Mouse (Mus musculus): ENCODE data around the gene L3mbtl4.

The L3mbtl4 gene

DNA sequence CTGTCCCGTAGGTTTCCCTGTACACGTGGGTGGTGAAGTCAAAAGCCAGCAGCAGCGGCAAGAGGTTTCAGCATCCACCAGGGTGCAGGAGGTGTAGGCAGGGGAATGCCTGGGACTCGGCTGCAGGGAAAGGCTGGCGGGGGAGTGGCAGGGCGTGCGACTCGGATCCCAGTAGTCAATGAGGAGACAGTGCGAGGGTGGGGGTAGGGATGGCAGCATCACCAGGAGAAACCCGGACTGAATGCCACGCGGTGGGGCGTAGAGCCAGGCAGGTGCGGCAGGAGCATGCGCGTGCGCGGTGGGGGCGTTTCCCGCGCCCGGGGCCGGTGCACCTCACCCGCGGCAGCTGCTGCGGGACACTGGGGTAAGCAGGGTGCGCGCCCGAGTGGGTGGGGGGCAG is at the start of gene L3mbtl4:
Gene L3mbtl4, plus strand, starts transcription at position 271 of the 400 bp plus-strand sequence.
- CTCF ChIA-PET: no interaction called here

DNA sequence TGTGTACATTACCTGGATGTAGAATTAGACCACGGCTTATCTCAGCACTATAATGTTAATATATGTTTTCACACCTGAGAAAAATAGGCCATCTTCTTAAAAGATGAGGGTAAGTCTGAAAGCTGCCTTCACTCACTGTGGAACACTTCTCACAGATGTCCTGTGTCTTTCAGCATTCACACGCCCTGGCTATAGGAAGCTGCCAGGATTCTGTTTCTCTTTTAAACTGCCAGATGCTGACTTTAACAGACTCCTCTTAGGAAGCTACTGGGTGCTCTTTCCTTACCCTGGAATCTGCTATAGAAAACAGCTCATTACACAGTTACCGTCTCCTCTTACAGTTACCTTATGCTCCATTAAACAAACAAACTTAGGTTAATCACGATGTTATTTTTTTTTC is 43.1 kb upstream of the L3mbtl4 start:
- CTCF ChIA-PET: no interaction called here

DNA sequence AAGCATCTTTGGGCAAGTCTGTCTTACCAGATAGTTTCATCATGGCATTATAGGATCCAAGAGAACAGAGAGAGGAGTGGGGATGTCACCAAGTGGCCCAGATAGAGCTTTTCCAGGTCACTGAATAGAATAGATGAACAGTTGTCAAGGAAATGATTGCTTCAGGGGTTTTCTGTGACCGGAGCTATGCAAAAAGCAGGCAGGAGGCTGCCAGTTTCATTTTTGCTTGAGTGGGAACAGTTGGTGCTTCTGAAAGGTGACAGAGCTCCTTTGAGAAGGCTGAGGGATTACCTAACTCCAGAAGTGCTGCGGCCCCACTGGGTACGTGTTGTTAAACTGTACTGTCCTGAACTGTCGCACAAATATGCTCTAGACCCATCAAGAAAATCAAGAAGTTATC is 38.2 kb upstream of the L3mbtl4 start:
- CTCF ChIA-PET: no interaction called here

GRCm38 (mm10) chr17:68236992-68237391 is 36.6 kb upstream of the L3mbtl4 start:
- CTCF ChIA-PET: no interaction called here

- CTCF ChIA-PET: no interaction called here
These were observed 33.4 kb upstream of the L3mbtl4 start for GRCm38 (mm10) chr17:68240171-68240570.

GRCm38 (mm10) chr17:68264835-68265557 is 8.6 kb upstream of the L3mbtl4 start:
- CTCF ChIA-PET: no interaction called here

- CTCF ChIA-PET: no interaction called here
These were observed 357 bp downstream of the L3mbtl4 start for GRCm38 (mm10) chr17:68273954-68274353.

DNA sequence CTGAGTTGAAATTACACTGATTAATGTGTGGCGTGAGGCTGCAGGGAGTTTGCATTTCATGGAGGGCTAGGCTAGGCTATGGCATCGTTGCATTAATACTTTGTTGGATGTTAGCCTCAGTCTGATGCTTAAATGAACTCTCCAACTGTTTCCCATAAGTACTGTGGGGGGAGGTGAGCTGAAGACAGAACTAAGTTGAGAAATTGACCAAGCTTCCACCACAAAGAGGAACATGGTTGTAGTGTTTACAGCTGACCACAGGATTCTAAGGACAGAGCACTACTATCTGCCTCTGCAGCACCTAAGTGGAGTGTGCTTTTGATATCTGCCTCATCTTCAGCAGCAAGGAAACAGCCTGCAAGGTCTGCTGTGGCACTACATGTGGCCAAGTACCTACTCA is 1.5 kb downstream of the L3mbtl4 start:
- CTCF ChIA-PET: no interaction called here

GRCm38 (mm10) chr17:68280915-68281314 is 7.3 kb downstream of the L3mbtl4 start:
- CTCF ChIA-PET: no interaction called here

DNA sequence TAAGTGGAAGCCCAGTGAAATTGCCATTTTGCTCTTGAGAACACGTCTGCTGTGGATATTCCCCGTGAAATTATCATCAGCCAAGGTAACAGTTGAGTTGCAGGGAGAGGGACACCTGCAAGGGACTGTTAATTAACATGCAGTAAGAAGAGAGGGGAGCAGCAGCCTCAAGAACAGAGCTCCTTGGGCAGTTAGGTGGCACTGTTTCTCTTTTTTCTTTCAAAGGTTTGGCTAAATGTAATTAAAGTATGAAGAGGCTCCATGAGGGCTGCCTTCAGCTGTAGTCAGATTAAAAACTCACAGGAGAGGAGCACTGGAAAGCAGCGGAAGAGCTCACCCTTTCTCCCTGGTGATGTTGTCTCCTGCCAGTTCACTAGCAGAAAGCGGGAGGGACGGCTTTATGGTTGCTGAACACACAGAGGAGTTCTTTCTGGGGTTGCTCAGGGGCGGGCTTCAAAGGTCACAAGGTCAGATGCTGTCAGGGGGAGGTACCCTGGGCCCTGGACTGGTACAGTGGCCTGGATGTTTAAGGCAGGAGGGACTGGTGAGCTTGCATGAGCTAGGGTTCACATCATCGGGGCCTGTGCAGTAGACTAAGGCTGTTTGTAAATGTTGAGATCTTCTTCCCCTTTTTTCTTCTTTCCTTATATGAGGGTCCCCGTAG is 11.7 kb downstream of the L3mbtl4 start:
- CTCF ChIA-PET: interaction anchor here (0.6 kb wide), 1 partner anchor 33 kb away, joined by 5 read pairs; no protein-coding TSS in a partner anchor

DNA sequence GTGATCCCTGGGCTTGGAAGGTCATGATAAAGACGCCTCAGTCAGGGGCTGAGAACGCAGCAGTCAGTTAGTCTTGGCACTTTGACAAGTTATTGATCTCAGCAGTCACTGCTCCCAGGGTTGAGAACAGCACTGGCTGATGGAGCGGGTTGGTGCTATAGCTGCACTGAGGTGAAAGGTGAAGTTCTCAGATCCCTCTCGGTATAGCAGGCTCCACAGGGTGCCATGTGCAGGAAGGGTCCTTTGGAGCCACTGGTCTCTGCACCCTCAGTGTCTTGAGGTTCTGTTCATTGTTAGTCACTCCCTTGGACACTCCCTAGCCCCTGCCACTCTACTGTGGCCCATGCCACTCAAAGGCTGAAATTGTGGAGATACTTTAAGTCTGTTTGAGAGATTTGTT is 14.5 kb downstream of the L3mbtl4 start:
- CTCF ChIA-PET: no interaction called here

GRCm38 (mm10) chr17:68288699-68289098 is 15.1 kb downstream of the L3mbtl4 start:
- CTCF ChIA-PET: no interaction called here

GRCm38 (mm10) chr17:68291713-68292364 is 18.2 kb downstream of the L3mbtl4 start:
- CTCF ChIA-PET: no interaction called here

DNA sequence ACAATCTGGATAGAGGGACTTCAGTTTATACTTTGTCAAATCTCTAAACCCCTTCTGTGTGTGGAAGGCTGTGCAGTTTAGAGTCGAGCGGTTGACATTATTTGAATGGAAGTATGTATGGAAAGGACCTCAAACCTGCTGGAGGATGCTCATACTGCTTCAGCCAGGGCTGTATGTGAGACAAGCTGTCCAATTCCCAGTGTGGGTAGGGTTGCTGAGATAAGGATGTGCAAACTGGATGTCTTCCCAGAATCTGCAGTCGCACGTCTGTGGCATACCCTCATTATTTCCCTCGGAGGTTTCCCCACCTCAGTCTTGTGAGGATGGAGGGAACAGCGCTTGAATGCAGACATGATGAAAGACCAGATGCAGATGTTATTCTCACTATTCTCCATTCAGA is 34.8 kb downstream of the L3mbtl4 start:
- CTCF ChIA-PET: no interaction called here

DNA sequence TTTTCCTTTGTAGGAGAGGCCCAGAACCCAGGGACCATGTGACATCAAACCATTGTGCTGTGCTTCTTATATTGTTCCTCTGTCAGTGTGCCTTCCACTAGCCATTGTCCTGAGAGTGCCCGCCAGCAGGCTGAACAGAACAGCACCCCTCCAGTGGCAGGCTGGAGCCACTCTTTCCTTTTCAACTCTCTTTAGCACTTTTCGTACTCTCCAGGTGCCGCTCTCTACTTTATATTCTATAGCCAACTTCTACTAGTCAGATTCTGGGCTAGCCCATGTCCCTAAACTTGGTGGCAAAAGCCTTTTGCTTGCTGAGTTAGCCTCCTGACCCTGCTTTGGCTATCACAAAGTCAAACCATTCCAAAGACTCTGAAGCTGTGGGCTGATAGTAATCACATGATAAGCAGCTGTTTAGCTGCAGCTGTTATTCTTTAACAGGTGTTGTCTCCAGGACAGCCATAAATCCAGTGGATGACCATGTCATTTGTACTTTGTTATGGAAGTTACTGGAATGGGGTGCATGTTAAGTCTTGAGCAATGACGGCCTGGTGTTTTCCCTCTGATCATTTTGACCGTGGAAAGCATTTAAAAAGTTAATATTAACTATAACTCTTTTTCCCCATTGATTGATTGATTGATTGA is 38.8 kb downstream of the L3mbtl4 start:
- CTCF ChIA-PET: no interaction called here

GRCm38 (mm10) chr17:68320940-68321339 is 47.3 kb downstream of the L3mbtl4 start:
- CTCF ChIA-PET: no interaction called here

DNA sequence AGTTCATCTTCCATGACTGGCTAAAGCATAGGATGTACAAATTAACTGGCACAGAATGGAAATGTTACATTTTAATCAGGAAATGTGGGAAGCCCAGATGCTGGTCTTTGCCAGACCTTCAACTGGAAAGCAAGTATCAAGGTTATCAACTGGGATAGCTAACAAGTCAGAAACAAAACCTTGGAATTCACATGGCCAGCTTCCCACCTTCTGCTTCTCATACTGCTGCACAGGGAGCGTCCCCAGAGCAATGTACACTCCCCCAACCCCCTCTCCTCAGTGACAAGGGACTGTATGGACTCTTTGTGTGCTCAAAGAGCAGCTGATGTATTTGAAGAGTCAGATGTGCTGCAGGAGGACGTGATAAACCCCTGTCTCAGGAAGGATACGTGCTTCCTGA is 49.0 kb downstream of the L3mbtl4 start:
- CTCF ChIA-PET: no interaction called here

DNA sequence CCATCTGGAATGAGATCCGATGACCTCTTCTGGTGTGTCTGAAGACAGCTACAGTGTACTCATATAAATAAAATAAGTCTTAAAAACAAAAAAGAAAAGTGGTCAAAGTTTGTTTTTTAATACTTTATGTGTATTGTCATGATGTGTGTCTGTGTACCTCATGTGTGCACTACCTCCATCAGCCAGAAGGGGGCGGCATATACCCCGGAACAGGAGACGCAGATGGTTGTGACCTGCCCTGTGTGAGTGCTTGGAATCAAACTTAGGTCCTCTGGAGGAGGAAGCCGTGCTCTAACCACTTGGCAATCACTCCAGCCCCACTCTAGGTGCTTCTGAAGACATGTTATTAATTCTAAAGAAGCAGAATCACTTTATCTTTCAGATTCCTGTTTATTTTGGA is 58.6 kb downstream of the L3mbtl4 start:
- CTCF ChIA-PET: no interaction called here

- CTCF ChIA-PET: no interaction called here
These were observed 59.8 kb downstream of the L3mbtl4 start for GRCm38 (mm10) chr17:68333382-68333781.

DNA sequence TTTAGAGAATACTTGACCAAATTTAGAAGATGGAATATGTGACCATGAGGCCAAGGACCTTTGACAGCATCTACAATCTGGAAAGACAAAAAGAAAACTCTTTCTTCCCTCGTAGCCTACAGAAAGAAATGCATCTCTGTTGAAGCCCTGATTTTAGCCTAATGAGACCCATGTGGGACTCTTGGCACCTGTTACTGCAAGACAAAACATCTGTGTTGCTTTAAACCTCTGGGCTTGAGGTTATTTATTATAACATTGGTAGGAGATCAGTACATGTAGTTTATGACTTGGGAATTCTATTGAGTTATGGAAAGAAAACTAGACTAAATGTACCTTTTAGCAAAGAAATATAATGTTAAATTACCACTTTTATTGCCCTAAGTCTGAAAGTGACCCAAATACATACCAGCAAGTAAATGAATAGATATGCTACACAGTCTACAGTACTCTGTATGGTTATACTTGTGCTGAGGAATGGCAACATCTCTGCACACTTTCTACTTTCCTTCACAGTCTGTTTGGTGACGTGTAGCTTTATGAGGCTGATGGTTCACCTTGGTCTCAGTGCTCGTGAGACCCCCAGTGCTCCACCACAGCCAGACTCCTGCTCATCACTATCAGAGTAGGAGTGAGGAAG is 65.4 kb downstream of the L3mbtl4 start:
- CTCF ChIA-PET: no interaction called here

GRCm38 (mm10) chr17:68357687-68358086 is 84.1 kb downstream of the L3mbtl4 start:
- CTCF ChIA-PET: no interaction called here

GRCm38 (mm10) chr17:68371101-68371500 is 97.5 kb downstream of the L3mbtl4 start:
- CTCF ChIA-PET: no interaction called here
